Mouse (Mus musculus) heart, adult 8-10 months (tissue): ENCODE measurements at regions not wholly inside any gene's neighbourhood (a gene's known extent, or its start where the extent isn't known, plus 50 kb on each side); places are given as distances from the start of the nearest gene placed in this dataset.

Experiments
- DNase-seq: peaks from one replicate; pipeline ENCODE4 v3.0.0; 2022; ENCODE audit warnings: low spot score

GRCm38 (mm10) chr14:79929451-79929850 lies 54.4 kb upstream of the Olfm4 start:
- no peak for DNase-seq

- no peak for DNase-seq
These were observed 56.7 kb upstream of the Olfm4 start for GRCm38 (mm10) chr14:79927161-79927560.

- DNase-seq, result no peak
These were observed 66.7 kb upstream of the Olfm4 start for GRCm38 (mm10) chr14:79916960-79917848.

- DNase-seq, result no peak
These were observed 68.9 kb upstream of the Olfm4 start for GRCm38 (mm10) chr14:79914966-79915365.

GRCm38 (mm10) chr14:79913315-79913714 lies 70.6 kb upstream of the Olfm4 start:
- no peak for DNase-seq

GRCm38 (mm10) chr14:79912610-79913009 lies 71.3 kb upstream of the Olfm4 start:
- peak; percentile 3 for DNase-seq

GRCm38 (mm10) chr14:79907761-79908160 lies 76.1 kb upstream of the Olfm4 start:
- DNase-seq, result no peak

GRCm38 (mm10) chr14:79905574-79905973 lies 78.3 kb upstream of the Olfm4 start:
- DNase-seq, result no peak

GRCm38 (mm10) chr14:79902355-79902754 lies 81.5 kb upstream of the Olfm4 start:
- DNase-seq, result no peak

- DNase-seq, result no peak
These were observed 85.6 kb upstream of the Olfm4 start for GRCm38 (mm10) chr14:79898240-79898639.

GRCm38 (mm10) chr14:79893241-79893640 lies 90.6 kb upstream of the Olfm4 start:
- DNase-seq, result no peak

- DNase-seq, result no peak
These were observed 93.2 kb upstream of the Olfm4 start for GRCm38 (mm10) chr14:79890682-79891081.

GRCm38 (mm10) chr14:79890280-79890679 lies 93.6 kb upstream of the Olfm4 start:
- DNase-seq, result no peak

GRCm38 (mm10) chr14:79883487-79883886 lies 100.4 kb upstream of the Olfm4 start:
- DNase-seq, result no peak

- DNase-seq, result no peak
These were observed 102.2 kb upstream of the Olfm4 start for GRCm38 (mm10) chr14:79881726-79882125.

GRCm38 (mm10) chr14:79880065-79880755 lies 103.7 kb upstream of the Olfm4 start:
- DNase-seq, result no peak

GRCm38 (mm10) chr14:79879333-79880035 lies 104.4 kb upstream of the Olfm4 start:
- DNase-seq, result no peak

GRCm38 (mm10) chr14:79878285-79879019 lies 105.4 kb upstream of the Olfm4 start:
- DNase-seq, result no peak

- DNase-seq, result peak; percentile 8
These were observed 102.0 kb upstream of the Pcdh8 start for GRCm38 (mm10) chr14:79873062-79873461.

- no peak for DNase-seq
These were observed 101.3 kb upstream of the Pcdh8 start for GRCm38 (mm10) chr14:79872430-79872829.

- DNase-seq, result no peak
These were observed 98.2 kb upstream of the Pcdh8 start for GRCm38 (mm10) chr14:79869325-79869724.

GRCm38 (mm10) chr14:79856245-79856644 lies 85.1 kb upstream of the Pcdh8 start:
- no peak for DNase-seq
